Comparison of ENCODE assay signal across 26 mouse cellular contexts in the genomic region with DNA sequence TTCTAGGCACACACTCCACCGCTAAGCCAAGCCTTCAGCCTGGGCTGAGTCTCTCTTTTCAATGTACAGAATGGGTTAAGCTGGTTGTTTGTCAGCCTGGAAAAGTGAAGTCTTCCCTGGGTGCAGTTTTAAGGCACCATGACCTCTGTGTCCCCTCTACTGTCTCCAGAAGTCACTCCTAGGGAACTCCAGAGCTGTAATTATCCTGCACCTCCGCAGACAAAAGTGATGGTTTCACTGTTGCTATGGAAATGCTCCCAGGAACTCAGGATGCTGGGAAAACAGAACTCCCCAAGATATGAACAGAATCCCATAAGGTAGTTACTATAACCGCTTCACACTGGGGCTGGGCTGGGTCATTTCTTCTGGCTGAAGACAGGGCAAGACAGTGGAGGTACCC.
"Had no signal": no experiment of that assay in that cellular context is flagged by ENCODE, and none has a peak within 500 bp of the region (broad histone marks: within the 10 kb centered on the region; RNA-seq: fewer than 3 reads in every experiment).

No protein-coding gene starts in this region.

- ATAC-seq: hindbrain, postnatal 0 days; intestine, embryonic 16.5 days; liver, embryonic 12.5 days had no signal

- H3K4me2 ChIP-seq: heart, embryonic 11.5 days; heart, embryonic 13.5 days; heart, embryonic 15.5 days; hindbrain, embryonic 13.5 days; hindbrain, embryonic 15.5 days; kidney, embryonic 15.5 days; limb, embryonic 13.5 days; limb, embryonic 15.5 days; liver, embryonic 12.5 days had no signal

- H3K9me3 ChIP-seq: heart, embryonic 13.5 days; heart, embryonic 15.5 days; hindbrain, embryonic 13.5 days; hindbrain, embryonic 15.5 days; kidney, embryonic 15.5 days; limb, embryonic 13.5 days; limb, embryonic 15.5 days; liver, embryonic 12.5 days had no signal

- H3K4me1 ChIP-seq: heart, embryonic 13.5 days; heart, embryonic 15.5 days; kidney, embryonic 15.5 days; limb, embryonic 13.5 days; limb, embryonic 15.5 days; liver, embryonic 12.5 days had no signal

- DNase-seq: gastrocnemius, postnatal 14 days; gastrocnemius, postnatal 36 days; heart, adult 11 months; heart, adult 2 months; heart, postnatal 14 days; heart, postnatal 36 days; kidney, adult 11 months; kidney, adult 2 months; kidney, adult 9 months; kidney, postnatal 14 days; kidney, postnatal 36 days; layer of hippocampus, adult 9-11 months; layer of hippocampus, postnatal 36 days; left cerebral cortex, postnatal 4 days had no signal

- H3K9ac ChIP-seq: heart, embryonic 13.5 days; heart, embryonic 15.5 days; hindbrain, embryonic 13.5 days; hindbrain, embryonic 15.5 days; kidney, embryonic 15.5 days; limb, embryonic 13.5 days; limb, embryonic 15.5 days; liver, embryonic 12.5 days had no signal

- H3K27me3 ChIP-seq: heart, embryonic 13.5 days; heart, embryonic 15.5 days; hindbrain, embryonic 13.5 days; hindbrain, embryonic 15.5 days; kidney, embryonic 15.5 days; limb, embryonic 15.5 days; liver, embryonic 12.5 days had no signal

- H3K4me3 ChIP-seq: heart, adult 2 months; heart, embryonic 13.5 days; heart, embryonic 15.5 days; hindbrain, embryonic 13.5 days; hindbrain, embryonic 15.5 days; kidney, embryonic 15.5 days; limb, embryonic 13.5 days; limb, embryonic 15.5 days; liver, embryonic 12.5 days had no signal

- H3K36me3 ChIP-seq: heart, embryonic 13.5 days; heart, embryonic 15.5 days; hindbrain, embryonic 13.5 days; hindbrain, embryonic 15.5 days; kidney, embryonic 15.5 days; limb, embryonic 13.5 days; limb, embryonic 15.5 days; liver, embryonic 12.5 days had no signal

- H3K27ac ChIP-seq: heart, adult 2 months; heart, embryonic 13.5 days; heart, embryonic 15.5 days; hindbrain, embryonic 13.5 days; hindbrain, embryonic 15.5 days; hindbrain, postnatal 0 days; kidney, embryonic 15.5 days; kidney, postnatal 0 days; limb, embryonic 13.5 days; limb, embryonic 15.5 days; liver, embryonic 12.5 days had no signal
